Mouse (Mus musculus) 3T3-L1 (cell line): Measurements from ENCODE around the gene Akap4.

ENCODE experiments used
- DNase-seq: peaks from one replicate; pipeline ENCODE4 v3.0.0-alpha.2; 2015; ENCODE audit warnings: low read depth, low spot score

Akap4 gene

GRCm38 (mm10) chrX:7067219-7067618, at the start of gene Akap4:
Akap4 (plus strand) TSS chrX:7067519.
- DNase-seq: no peak

GRCm38 (mm10) chrX:7041519-7041918, 25.8 kb upstream of the Akap4 start, which contains the start of gene Ccnb3:
Ccnb3 (minus strand) TSS chrX:7041619.
- DNase-seq: no peak

GRCm38 (mm10) chrX:7057056-7057455, 10.3 kb upstream of the Akap4 start:
- DNase-seq: no peak

- DNase-seq: no peak
These were observed 9.7 kb upstream of the Akap4 start for GRCm38 (mm10) chrX:7057634-7058033.

- DNase-seq: no peak
These were observed 3.2 kb upstream of the Akap4 start for GRCm38 (mm10) chrX:7064109-7064508.

GRCm38 (mm10) chrX:7068002-7068401, 683 bp downstream of the Akap4 start:
- no peak for DNase-seq

- DNase-seq: no peak
These were observed 12.6 kb downstream of the Akap4 start for GRCm38 (mm10) chrX:7079820-7080429.

- no peak for DNase-seq
These were observed 18.6 kb downstream of the Akap4 start for GRCm38 (mm10) chrX:7085878-7086277.

GRCm38 (mm10) chrX:7090323-7090722, 23.0 kb downstream of the Akap4 start:
- no peak for DNase-seq

- DNase-seq: peak; percentile 26
These were observed 35.0 kb downstream of the Akap4 start for GRCm38 (mm10) chrX:7102280-7102679.

GRCm38 (mm10) chrX:7114885-7115284, 47.6 kb downstream of the Akap4 start:
- DNase-seq: no peak

- no peak for DNase-seq
These were observed 54.4 kb downstream of the Akap4 start for GRCm38 (mm10) chrX:7121618-7122280.
